Mouse (Mus musculus) limb, embryonic 12.5 days (tissue): ENCODE measurements around the gene Sdhaf1. TPM values are rescaled to one million over a fixed set of nuclear protein-coding genes. Genes with fewer than 3 reads are reported as not detected.
A peak's percentile ranks its signal among the peaks of the same experiment; 100 is the strongest.

ENCODE experiments used
- ATAC-seq: fragments of 200-750 bp; cut with Nextera tagmentation; 2 replicates; pipeline ENCODE4 v1.8.0; 2017; ENCODE audit warnings: low read depth, moderate TSS enrichment; ENCODE audit not compliant: insufficient number of reproducible peaks, insufficient read depth, low FRiP score, low TSS enrichment
- H3K27ac ChIP-seq: fragments of 300-500 bp; sonication (generic); 2 replicates; pipeline ENCODE4 v1.5.1; 2016; ENCODE audit warnings: mild to moderate bottlenecking, moderate library complexity
- H3K27me3 ChIP-seq: fragments of 300-500 bp; sonication (generic); 2 replicates; pipeline ENCODE4 v1.6.1; 2016; ENCODE audit warnings: mild to moderate bottlenecking, moderate library complexity
- H3K36me3 ChIP-seq: fragments of 300-500 bp; sonication (generic); 2 replicates; pipeline ENCODE4 v1.6.1; 2016; ENCODE audit warnings: mild to moderate bottlenecking, moderate library complexity
- H3K4me1 ChIP-seq: fragments of 300-500 bp; sonication (generic); replicated peaks from 2 replicates; pipeline ENCODE4 v1.6.1; 2016
- H3K4me2 ChIP-seq: fragments of 300-500 bp; sonication (generic); 2 replicates; pipeline ENCODE4 v1.6.1; 2016; ENCODE audit warnings: mild to moderate bottlenecking, moderate library complexity
- H3K4me3 ChIP-seq: fragments of 300-500 bp; sonication (generic); replicated peaks from 2 replicates; pipeline ENCODE4 v1.5.1; 2016; ENCODE audit warnings: mild to moderate bottlenecking
- H3K9ac ChIP-seq: fragments of 300-500 bp; sonication (generic); replicated peaks from 2 replicates; pipeline ENCODE4 v1.6.1; 2016; ENCODE audit warnings: mild to moderate bottlenecking, moderate library complexity
- H3K9me3 ChIP-seq: fragments of 300-500 bp; sonication (generic); 2 replicates; pipeline ENCODE4 v1.6.1; 2016; ENCODE audit warnings: mild to moderate bottlenecking, moderate library complexity
- WGBS: fragments of 180-500 bp; shearing (Covaris S2); methylation state at CpG from one replicate; pipeline ENCODE4 v1.1.7; 2016; 5-methylcytosine and 5-hydroxymethylcytosine counted together
- polyA plus RNA-seq: library from polyadenylated mRNA; unstranded; fragments of >200 nt; fragmentation: Nextera tagmentation; extraction: Ambion mirVana; gene quantifications from 2 replicates; pipeline ENCODE4 v1.2.1, GENCODE M21; 2016

The Sdhaf1 gene
- polyA plus RNA-seq, 1 experiment from 2014 or later = 20.7 TPM

- Histone ChIP-seq H3K4me1 (peaks cover 14% of the 10 kb centered on the region), H3K4me3 (no peak overlapping the region)
- ATAC-seq = no peak
Observed at GRCm38 (mm10) chr7:30325364-30325763, 1.7 kb upstream of the Sdhaf1 start.

GRCm38 (mm10) chr7:30324300-30324944 is 727 bp upstream of the Sdhaf1 start:
- ATAC-seq = no peak
- no peak overlapping the region for H3K4me3 ChIP-seq
- H3K36me3 ChIP-seq = peaks cover 1% of the 10 kb centered on the region; the same call in 1 of the 2 replicates
- H3K9ac ChIP-seq = no peak overlapping the region
- no peak overlapping the region for H3K27ac ChIP-seq
- 83% methylated on average over 5 of the region's 5 CpGs for WGBS
- peaks cover 14% of the 10 kb centered on the region for H3K4me1 ChIP-seq
- H3K4me2 ChIP-seq = no peak overlapping the region
- H3K9me3 ChIP-seq = peaks cover 7% of the 10 kb centered on the region; the same call in 1 of the 2 replicates
- no peaks in the 10 kb centered on the region for H3K27me3 ChIP-seq

More at GRCm38 (mm10) chr7:30325364-30325763, 1.7 kb upstream of the Sdhaf1 start:
- peaks cover 7% of the 10 kb centered on the region; the same call in 1 of the 2 replicates for H3K9me3 ChIP-seq
- no peak overlapping the region for H3K9ac ChIP-seq
- H3K4me2 ChIP-seq = no peak overlapping the region
- no peak overlapping the region for H3K27ac ChIP-seq
- no peaks in the 10 kb centered on the region for H3K27me3 ChIP-seq
- no peaks in the 10 kb centered on the region for H3K36me3 ChIP-seq
- WGBS = 41% methylated on average over 2 of the region's 2 CpGs

GRCm38 (mm10) chr7:30322865-30323264 is 830 bp downstream of the Sdhaf1 start:
- peak overlapping the region; percentile 69 for H3K4me2 ChIP-seq
- peaks cover 14% of the 10 kb centered on the region for H3K4me1 ChIP-seq
- peaks cover 7% of the 10 kb centered on the region; the same call in 1 of the 2 replicates for H3K9me3 ChIP-seq
- no peak for ATAC-seq
- 46% methylated on average over 6 of the region's 6 CpGs for WGBS
- H3K9ac ChIP-seq = no peak overlapping the region; the same call in 1 of the 2 replicates
- peaks cover 17% of the 10 kb centered on the region for H3K36me3 ChIP-seq
- peak overlapping the region; percentile 73 for H3K4me3 ChIP-seq
- H3K27me3 ChIP-seq = no peaks in the 10 kb centered on the region
- peak overlapping the region; percentile 84 for H3K27ac ChIP-seq

DNA sequence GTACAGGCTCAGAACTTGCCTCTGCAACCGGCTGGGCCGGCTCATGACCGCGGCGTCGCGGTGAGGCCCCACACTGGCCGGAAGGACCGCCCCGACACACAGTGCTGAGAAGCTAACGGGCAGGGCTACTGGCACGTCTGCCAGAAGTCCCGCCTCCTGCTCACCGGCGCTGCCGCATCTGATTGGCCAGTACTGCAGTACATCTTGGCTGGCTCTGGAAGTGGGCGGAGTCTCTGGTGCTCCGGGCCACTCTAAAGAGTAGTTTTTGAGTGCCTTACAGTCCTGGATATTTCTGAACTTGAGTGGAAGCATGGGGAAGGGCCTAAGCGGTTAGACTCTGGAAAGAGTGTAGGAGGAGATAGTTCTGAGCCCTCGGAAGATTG is 1.4 kb downstream of the Sdhaf1 start:
- Histone ChIP-seq H3K4me2 (peak overlapping the region; percentile 69), H3K4me1 (peaks cover 14% of the 10 kb centered on the region), H3K36me3 (peaks cover 20% of the 10 kb centered on the region), H3K9me3 (peaks cover 7% of the 10 kb centered on the region; the same call in 1 of the 2 replicates), H3K27me3 (no peaks in the 10 kb centered on the region), H3K4me3 (peak overlapping the region; percentile 73), H3K9ac (peak overlapping the region; percentile 79), H3K27ac (peak overlapping the region; percentile 84)
- WGBS = under 1% methylated on average over 20 of the region's 20 CpGs
- ATAC-seq = peak; percentile 98

- peaks cover 26% of the 10 kb centered on the region for H3K36me3 ChIP-seq
- peak; percentile 74 for ATAC-seq
- H3K9me3 ChIP-seq = peaks cover 7% of the 10 kb centered on the region; the same call in 1 of the 2 replicates
- peaks cover 14% of the 10 kb centered on the region for H3K4me1 ChIP-seq
- peak within 1 kb of the TSS; percentile 69 for H3K4me2 ChIP-seq
- H3K4me3 ChIP-seq = peak within 1 kb of the TSS; percentile 73
- WGBS = under 1% methylated on average over 63 of the region's 63 CpGs
- H3K27ac ChIP-seq = peak within 1 kb of the TSS; percentile 84
- H3K9ac ChIP-seq = peak within 1 kb of the TSS; percentile 79
- no peaks in the 10 kb centered on the region for H3K27me3 ChIP-seq
Observed at GRCm38 (mm10) chr7:30321539-30322284, 2.0 kb downstream of the Sdhaf1 start, which contains the start of gene E130208F15Rik. E130208F15Rik (plus strand) TSS chr7:30321740.

GRCm38 (mm10) chr7:30320946-30321345 is 2.7 kb downstream of the Sdhaf1 start:
- 80% methylated on average over 2 of the region's 2 CpGs for WGBS
- peak overlapping the region; percentile 73 for H3K4me3 ChIP-seq
- H3K4me1 ChIP-seq = peaks cover 17% of the 10 kb centered on the region
- no peak overlapping the region for H3K27ac ChIP-seq
- H3K4me2 ChIP-seq = peak overlapping the region; percentile 69
- peaks cover 30% of the 10 kb centered on the region for H3K36me3 ChIP-seq
- H3K9ac ChIP-seq = 0 out of 2 replicates have a peak overlapping the region, but pooled peaks have one; percentile 79
- H3K27me3 ChIP-seq = no peaks in the 10 kb centered on the region
- ATAC-seq = no peak
- H3K9me3 ChIP-seq = peaks cover 7% of the 10 kb centered on the region; the same call in 1 of the 2 replicates

GRCm38 (mm10) chr7:30318142-30318541 is 5.6 kb downstream of the Sdhaf1 start:
- Histone ChIP-seq H3K27me3 (no peaks in the 10 kb centered on the region), H3K27ac (no peak overlapping the region), H3K4me2 (no peak overlapping the region), H3K4me3 (no peak overlapping the region), H3K9me3 (no peaks in the 10 kb centered on the region), H3K4me1 (peaks cover 40% of the 10 kb centered on the region), H3K36me3 (peaks cover 39% of the 10 kb centered on the region), H3K9ac (no peak overlapping the region)
- WGBS = 84% methylated on average over 3 of the region's 3 CpGs
- no peak for ATAC-seq

DNA sequence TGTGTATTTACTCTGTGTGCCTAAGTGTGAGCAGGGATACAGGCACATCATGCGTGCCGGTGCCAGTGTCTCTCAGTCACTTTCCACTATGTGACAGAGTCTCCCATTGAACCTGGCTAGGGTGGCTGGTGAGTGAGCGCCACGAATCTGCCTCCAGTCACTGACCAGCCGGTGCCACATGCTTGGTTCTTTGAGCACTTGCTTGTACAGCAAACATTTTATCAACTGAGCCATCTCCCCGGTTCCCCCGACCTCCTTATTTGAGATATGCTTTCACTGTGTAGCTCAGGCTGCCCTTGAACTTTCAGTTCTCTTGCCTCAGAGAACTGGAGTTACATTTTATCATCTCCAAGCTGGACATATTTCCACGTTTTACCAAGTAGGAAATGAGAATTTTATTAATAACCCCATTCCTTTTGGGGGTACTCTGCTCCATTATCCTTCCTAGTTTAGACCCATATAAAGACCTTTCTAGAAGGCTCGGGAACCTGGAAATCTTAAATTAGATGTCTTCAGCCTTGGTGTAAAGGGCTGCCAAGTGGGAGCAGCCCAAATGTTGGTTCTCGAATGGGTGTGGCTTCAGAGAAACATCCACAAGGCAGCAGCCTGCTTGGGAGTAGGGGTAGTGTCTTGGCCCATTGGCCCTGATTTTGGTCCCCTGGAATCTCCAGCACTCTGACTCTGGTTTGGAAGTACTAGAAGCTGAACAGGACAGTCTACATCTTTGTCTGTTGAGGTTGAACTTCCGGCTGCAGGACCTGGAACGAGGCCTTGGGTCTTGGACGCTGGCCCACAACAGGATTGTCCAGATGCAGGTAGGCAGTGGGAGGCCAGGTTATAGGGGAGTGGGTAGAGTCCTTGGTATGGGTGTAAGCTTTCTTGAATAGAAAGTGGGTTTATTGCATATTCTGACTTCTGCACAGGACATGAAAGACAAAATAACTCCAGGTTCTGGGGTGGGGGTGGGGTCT is 7.9 kb downstream of the Sdhaf1 start:
- WGBS = 74% methylated on average over 13 of the region's 13 CpGs
- H3K27ac ChIP-seq = peak overlapping the region; percentile 87; the same call in 1 of the 2 replicates
- ATAC-seq = no peak
- no peaks in the 10 kb centered on the region for H3K27me3 ChIP-seq
- no peaks in the 10 kb centered on the region for H3K9me3 ChIP-seq
- H3K4me1 ChIP-seq = peaks cover 27% of the 10 kb centered on the region
- H3K4me2 ChIP-seq = peak overlapping the region; percentile 66
- H3K9ac ChIP-seq = peak overlapping the region; percentile 74
- peaks cover 59% of the 10 kb centered on the region for H3K36me3 ChIP-seq
- peak overlapping the region; percentile 61 for H3K4me3 ChIP-seq

DNA sequence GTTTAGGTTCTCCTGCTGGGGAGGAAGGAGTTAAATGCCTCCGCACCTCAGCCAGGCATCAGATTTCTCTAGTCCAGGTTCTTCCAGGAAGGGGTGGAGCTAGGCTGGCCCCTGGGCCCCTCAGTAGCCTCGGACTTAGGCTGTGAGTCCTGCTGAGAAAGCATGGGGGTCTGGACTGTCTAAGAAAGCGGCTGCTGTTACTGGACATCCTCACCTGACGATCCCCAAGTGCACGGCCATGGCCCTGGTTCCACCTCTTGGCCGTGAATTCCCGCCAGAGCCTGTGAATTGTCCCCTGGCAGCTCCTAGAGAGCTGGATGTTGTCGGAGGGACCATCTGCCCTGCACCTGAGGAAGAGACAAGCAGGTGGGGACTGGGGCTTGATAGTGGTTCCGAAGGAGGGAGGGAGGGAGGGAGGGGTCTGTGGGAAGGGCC is 9.0 kb downstream of the Sdhaf1 start, which contains the start of gene Syne4:
Gene Syne4, plus strand, starts transcription at position 87 of the 435 bp plus-strand sequence.
- WGBS = 0% methylated on average over 9 of the region's 9 CpGs
- peak; percentile 79 for ATAC-seq
- Histone ChIP-seq H3K4me1 (peaks cover 32% of the 10 kb centered on the region), H3K4me2 (peak within 1 kb of the TSS; percentile 66), H3K27ac (peak within 1 kb of the TSS; percentile 87), H3K9ac (peak within 1 kb of the TSS; percentile 74), H3K4me3 (peak within 1 kb of the TSS; percentile 61), H3K9me3 (no peaks in the 10 kb centered on the region), H3K36me3 (peaks cover 64% of the 10 kb centered on the region), H3K27me3 (no peaks in the 10 kb centered on the region)

DNA sequence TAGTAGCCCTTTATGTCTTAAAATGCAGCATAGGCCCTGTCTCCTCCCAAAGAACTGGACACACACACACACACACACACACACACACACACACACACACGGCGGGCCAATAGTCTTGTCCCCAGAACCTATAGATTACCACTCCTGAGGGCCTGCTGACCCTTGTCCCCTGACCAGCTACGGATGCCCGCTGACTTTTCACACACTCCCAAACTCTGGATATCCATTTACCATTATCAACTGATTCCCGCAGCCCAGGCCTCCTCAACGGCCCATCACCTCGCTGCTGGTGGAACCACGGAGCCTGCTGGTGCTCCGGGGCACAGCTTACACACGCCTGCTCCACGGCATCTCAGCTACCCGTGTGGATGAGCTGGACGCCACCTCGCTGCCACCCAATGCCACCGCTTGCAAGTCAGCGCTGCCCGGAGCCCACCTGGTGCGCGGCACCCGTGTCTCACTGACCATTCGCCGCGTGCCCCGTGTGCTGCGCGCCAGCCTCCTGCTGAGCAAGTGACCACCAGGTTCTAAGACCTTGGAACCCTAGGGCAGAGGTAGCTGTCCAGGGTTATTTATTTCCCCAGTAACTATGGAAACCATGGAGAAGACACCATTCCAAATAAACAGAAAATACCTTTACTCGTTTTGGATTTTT is 9.9 kb downstream of the Sdhaf1 start:
- Histone ChIP-seq H3K4me3 (no peak overlapping the region), H3K27ac (0 out of 2 replicates have a peak overlapping the region, but pooled peaks have one; percentile 41), H3K9ac (no peak overlapping the region), H3K9me3 (no peaks in the 10 kb centered on the region), H3K4me1 (peaks cover 39% of the 10 kb centered on the region), H3K36me3 (peaks cover 57% of the 10 kb centered on the region), H3K4me2 (no peak overlapping the region), H3K27me3 (no peaks in the 10 kb centered on the region)
- no peak for ATAC-seq
- 46% methylated on average over 27 of the region's 27 CpGs for WGBS
